Mouse (Mus musculus) ES-Bruce4 (cell line): ENCODE measurements around the gene Trio.

Experiments
- CTCF ChIP-seq: IDR thresholded peaks from one replicate; pipeline ENCODE4 v1.8.1; 2011; ENCODE audit warnings: low read depth, low read length
- EP300 ChIP-seq: IDR thresholded peaks from 2 replicates; pipeline ENCODE4 v1.6.1; 2011; ENCODE audit warnings: low read depth, low read length; ENCODE audit not compliant: insufficient read depth
- POLR2A ChIP-seq: IDR thresholded peaks from one replicate; pipeline ENCODE4 v1.8.1; 2011; ENCODE audit warnings: low read length; ENCODE audit not compliant: insufficient read depth

- TF ChIP-seq EP300 (no peak), POLR2A (no peak), CTCF (no peak)
These were observed 32.1 kb downstream of the Trio start for GRCm38 (mm10) chr15:27993528-27993927.
